Comparison of ENCODE assay signal across 8 mouse cellular contexts in the genomic region with DNA sequence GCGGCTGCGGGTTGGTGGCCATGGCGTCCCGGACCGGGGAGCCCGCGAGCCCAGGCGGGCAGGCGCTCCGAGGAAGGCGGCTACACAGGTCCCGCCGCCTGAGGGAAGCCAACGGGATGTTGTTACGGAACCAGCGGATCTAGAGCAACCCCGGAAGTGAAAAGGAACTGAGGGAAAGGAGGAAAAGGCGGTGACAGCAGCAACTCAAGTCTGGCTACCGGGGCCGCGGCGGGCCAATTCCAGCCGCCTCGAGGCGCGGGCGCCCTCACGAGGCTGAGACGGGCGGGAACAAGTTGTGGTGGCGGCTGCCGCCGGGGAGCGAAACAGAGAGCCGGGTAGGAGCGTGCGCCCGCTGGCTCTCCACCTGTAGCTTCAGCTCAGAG. TPM values are rescaled to one million over a fixed set of nuclear protein-coding genes. Genes with fewer than 3 reads are reported as not detected.
DNase-seq lines count a peak whose midpoint lies in the region; ATAC-seq lines count a peak whose summit lies in the region.

A gene (minus strand): TSS at position 169 of the 383 bp plus-strand sequence.

- 0% methylated on average over 38 of the region's 38 CpGs for WGBS in hindbrain, embryonic 14.5 days

- H3K4me2 ChIP-seq in hindbrain, embryonic 14.5 days (replicated peaks), result peak within 1 kb of the TSS; percentile 89

- peaks cover 21% of the 10 kb centered on the region for H3K4me1 ChIP-seq in hindbrain, embryonic 14.5 days (replicated peaks; ENCODE audit: control insufficient read depth, insufficient read depth, low read length)

- peak; percentile 98 for ATAC-seq in hindbrain, embryonic 14.5 days (ENCODE audit: low FRiP score)

- H3K27me3 ChIP-seq in hindbrain, embryonic 14.5 days (ENCODE audit: control insufficient read depth, insufficient read depth, low read length), result no peaks in the 10 kb centered on the region

- peak within 1 kb of the TSS; percentile 95 for H3K9ac ChIP-seq in hindbrain, embryonic 14.5 days

- peak; percentile 93 for DNase-seq in R1 (ENCODE audit: low read depth, low spot score)
- DNase-seq in cerebellum, postnatal 25 days, result peak; percentile 98 to 99
- DNase-seq in frontal cortex, postnatal 25 days (ENCODE audit: low spot score in 2 of 2), result peak; percentile 98 to 99
- peak; percentile 96 for DNase-seq in hindbrain, embryonic 14.5 days (ENCODE audit: low spot score)
- DNase-seq in layer of hippocampus, postnatal 36 days, result peak; percentile 97 to 98
- peak; percentile 97 for DNase-seq in lung, postnatal 36 days
- DNase-seq in retina, postnatal 1 day, result peak; percentile 97
- DNase-seq in urinary bladder, adult 18-20 months (ENCODE audit: low spot score in 2 of 2), result peak; percentile 95 to 97

- no peaks in the 10 kb centered on the region for H3K9me3 ChIP-seq in hindbrain, embryonic 14.5 days (ENCODE audit: control insufficient read depth, low read length)

- peak within 1 kb of the TSS; percentile 59 for H3K27ac ChIP-seq in hindbrain, embryonic 14.5 days

- H3K36me3 ChIP-seq in hindbrain, embryonic 14.5 days (replicated peaks; ENCODE audit: control insufficient read depth, insufficient read depth), result no peaks in the 10 kb centered on the region

- H3K4me3 ChIP-seq in hindbrain, embryonic 14.5 days (replicated peaks; ENCODE audit: low read length), result peak within 1 kb of the TSS; percentile 100

RNA-seq across cellular contexts. Expression of the gene that starts here (rescaled TPM):
- 28.2 and 30.7 TPM in 2 replicates for polyA plus RNA-seq in hindbrain, embryonic 14.5 days (2014; fragmentation: Nextera tagmentation; extraction: Ambion mirVana)
- 10 to 100 TPM; 38.2 to 41.4 TPM for total RNA-seq in layer of hippocampus, postnatal 36 days (2021)

Comparison
In these comparisons a context has a peak if more than half of its experiments do, and no peak if none do; other contexts are left out.
1. Peak in every context shown above with its lines: DNase-seq, ATAC-seq, H3K4me3 ChIP-seq and H3K27ac ChIP-seq.